Mouse (Mus musculus) small intestine, adult 2 months (tissue): ENCODE results near the gene Dock9. TPM values are rescaled to one million over a fixed set of nuclear protein-coding genes. Genes with fewer than 3 reads are reported as not detected.

Source experiments
- H3K27ac ChIP-seq: fragments of 200-500 bp; 2 replicates; pipeline ENCODE4 v1.5.1; 2012; ENCODE audit warnings: low read depth, low read length, control low read depth, inconsistent platforms; ENCODE audit not compliant: insufficient read depth
- H3K27me3 ChIP-seq: fragments of 200-500 bp; 2 replicates; pipeline ENCODE4 v1.6.1; 2012; ENCODE audit warnings: mild to moderate bottlenecking, moderate library complexity, low read length, inconsistent platforms; ENCODE audit not compliant: control insufficient read depth, insufficient read depth
- H3K36me3 ChIP-seq: fragments of 200-500 bp; 2 replicates; pipeline ENCODE4 v1.6.1; 2012; ENCODE audit warnings: mild to moderate bottlenecking, low read length, control low read depth, inconsistent platforms; ENCODE audit not compliant: control insufficient read depth, insufficient read depth
- H3K4me1 ChIP-seq: fragments of 200-500 bp; 2 replicates; pipeline ENCODE4 v1.6.1; 2012; ENCODE audit warnings: low read length, inconsistent platforms, mixed read lengths; ENCODE audit not compliant: control insufficient read depth, insufficient read depth, insufficient read length
- H3K4me3 ChIP-seq: fragments of 200-500 bp; 2 replicates; pipeline ENCODE4 v1.5.1; 2012; ENCODE audit warnings: low read depth, mild to moderate bottlenecking, control low read depth, inconsistent platforms, low read length, moderate library complexity
- CTCF ChIP-seq: fragments of 200-500 bp; IDR thresholded peaks from 2 replicates; pipeline ENCODE4 v1.5.1; 2012; ENCODE audit warnings: low read depth, mild to moderate bottlenecking, control low read depth, inconsistent platforms, low read length, moderate library complexity, mixed read lengths; ENCODE audit not compliant: insufficient replicate concordance, insufficient read length; ENCODE audit errors: extremely low read depth
- POLR2A ChIP-seq: fragments of 200-500 bp; IDR thresholded peaks from 2 replicates; pipeline ENCODE4 v1.6.1; 2012; ENCODE audit warnings: low read depth, mild to moderate bottlenecking, control low read depth, inconsistent platforms, low read length, moderate library complexity
- WGBS: fragments of 180-500 bp; shearing (Covaris S2); methylation state at CpG from one replicate; pipeline ENCODE4 v1.1.7; 2018; 5-methylcytosine and 5-hydroxymethylcytosine counted together
- polyA plus RNA-seq: library from polyadenylated mRNA; depleted of rRNA; stranded (reverse); fragments of >200 nt; gene quantifications from 2 replicates; pipeline ENCODE4 v1.2.3, GENCODE M21; 2012

Gene Dock9
- polyA plus RNA-seq, 1 experiment, result 5.7 TPM

DNA sequence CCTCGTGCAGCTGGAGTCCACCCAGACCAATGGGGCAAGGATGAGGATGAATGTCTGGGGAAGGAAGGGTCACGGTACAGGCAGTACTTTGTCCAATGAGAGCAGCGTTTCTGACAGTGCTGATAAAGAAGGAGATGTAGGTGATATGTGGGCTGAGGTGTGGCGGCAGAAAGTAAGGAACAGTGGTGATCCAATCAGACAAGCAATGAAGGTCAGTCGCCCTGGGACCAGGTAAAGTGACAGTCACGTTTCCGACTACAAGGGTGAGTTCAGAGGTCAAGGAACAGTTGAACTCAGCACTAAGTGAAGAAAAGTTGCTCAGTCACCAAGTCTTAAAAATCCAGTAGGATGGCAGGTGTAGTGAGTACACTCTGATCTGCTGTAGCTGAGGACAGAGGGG lies 29.5 kb upstream of the Dock9 start:
- Histone ChIP-seq H3K27ac (no peak overlapping the region), H3K4me3 (no peak overlapping the region), H3K4me1 (peaks cover 14% of the 10 kb centered on the region), H3K27me3 (no peaks in the 10 kb centered on the region), H3K36me3 (no peaks in the 10 kb centered on the region)
- TF ChIP-seq CTCF, result no peak
- TF ChIP-seq POLR2A, result no peak
- 53% methylated on average over 7 of the region's 7 CpGs for WGBS

DNA sequence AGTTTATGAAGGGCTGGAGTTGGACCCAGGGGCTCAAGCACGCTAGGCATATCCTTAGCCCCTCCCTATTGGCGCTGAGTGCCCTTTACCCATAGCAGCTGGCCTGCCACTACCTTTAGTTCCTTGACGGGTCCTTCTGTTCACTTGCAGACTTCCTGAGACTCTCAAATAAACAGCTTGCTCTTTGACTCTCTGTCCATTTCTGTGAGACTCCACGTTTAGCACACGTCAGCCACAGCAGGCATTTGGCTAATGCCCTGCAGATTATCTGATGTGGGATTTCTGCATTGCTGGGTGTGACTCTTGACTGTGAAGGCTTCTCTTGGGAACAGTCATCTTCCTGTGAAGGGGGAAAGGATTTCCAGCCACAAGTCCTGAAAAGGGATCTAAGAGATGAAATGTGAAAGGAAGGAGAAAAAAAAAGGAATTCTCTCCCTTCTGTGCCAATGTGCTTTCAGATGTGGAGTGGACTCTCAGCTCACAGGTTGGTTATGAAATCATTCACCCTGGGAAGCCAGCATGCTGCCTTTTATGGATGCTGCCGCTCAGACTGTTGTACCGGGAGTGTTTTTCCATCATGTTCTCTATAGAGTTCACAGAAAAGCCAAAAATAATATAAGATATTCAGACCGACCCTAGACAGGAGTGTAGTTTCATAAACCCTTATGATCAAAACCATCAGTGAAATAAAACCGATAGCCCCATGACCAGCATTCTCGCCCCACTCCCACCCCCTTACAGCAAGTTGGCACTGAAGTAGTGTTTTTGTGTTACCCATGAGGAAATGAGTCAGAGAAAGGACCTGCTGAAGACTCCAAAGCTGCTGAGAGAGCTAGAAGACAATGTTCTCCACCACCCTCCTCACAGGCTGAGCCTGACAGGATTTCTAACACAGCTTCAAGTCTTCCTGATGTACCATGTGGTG lies 28.1 kb upstream of the Dock9 start:
- Histone ChIP-seq H3K36me3 (no peaks in the 10 kb centered on the region), H3K27ac (peak overlapping the region; percentile 90), H3K4me3 (no peak overlapping the region), H3K4me1 (peaks cover 14% of the 10 kb centered on the region), H3K27me3 (no peaks in the 10 kb centered on the region)
- WGBS, result 30% methylated on average over 10 of the region's 10 CpGs
- TF ChIP-seq CTCF (no peak), POLR2A (no peak)

DNA sequence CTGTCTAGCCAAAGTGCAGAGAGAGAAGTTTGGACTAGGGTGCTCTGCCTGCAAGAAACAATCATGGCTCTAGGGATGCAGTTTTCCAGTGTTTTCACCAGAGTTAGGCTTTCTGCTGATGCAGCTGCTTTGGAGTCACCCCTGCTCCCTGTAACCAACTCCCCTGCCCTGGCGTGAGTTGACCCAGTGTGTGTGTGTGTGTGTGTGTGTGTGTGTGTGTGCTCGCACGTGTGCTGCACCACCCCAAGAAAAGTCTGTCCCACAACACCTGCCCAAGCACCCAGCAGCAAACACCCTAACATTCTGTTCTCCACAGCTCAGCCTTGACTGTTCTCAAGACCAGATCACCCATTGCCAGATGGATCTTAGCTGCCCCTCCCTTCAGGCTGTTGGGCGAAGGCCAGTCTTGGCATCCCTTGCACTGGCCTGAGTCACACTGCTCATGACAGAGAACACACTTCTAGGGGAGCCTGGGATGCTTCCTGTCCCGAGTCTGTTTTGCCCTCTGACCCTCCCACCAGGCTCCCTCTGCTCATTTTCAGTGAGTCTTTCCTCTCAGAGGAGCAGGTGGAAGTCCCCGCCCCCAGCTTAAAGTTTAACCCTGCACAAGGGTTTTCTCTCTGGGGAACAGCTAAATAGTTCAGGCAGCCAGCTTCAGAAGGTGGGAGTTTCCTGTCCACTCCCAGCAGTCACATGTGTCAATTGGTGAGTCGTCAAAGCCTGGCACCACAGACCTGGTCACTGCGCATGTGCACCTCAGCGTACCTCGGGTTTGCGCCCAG lies 26.9 kb upstream of the Dock9 start:
- no peak overlapping the region for H3K4me3 ChIP-seq
- no peaks in the 10 kb centered on the region for H3K27me3 ChIP-seq
- no peaks in the 10 kb centered on the region for H3K36me3 ChIP-seq
- no peak for TF ChIP-seq CTCF
- no peak for TF ChIP-seq POLR2A
- 16% methylated on average over 11 of the region's 11 CpGs for WGBS
- peak overlapping the region; percentile 90 for H3K27ac ChIP-seq
- peaks cover 14% of the 10 kb centered on the region for H3K4me1 ChIP-seq

DNA sequence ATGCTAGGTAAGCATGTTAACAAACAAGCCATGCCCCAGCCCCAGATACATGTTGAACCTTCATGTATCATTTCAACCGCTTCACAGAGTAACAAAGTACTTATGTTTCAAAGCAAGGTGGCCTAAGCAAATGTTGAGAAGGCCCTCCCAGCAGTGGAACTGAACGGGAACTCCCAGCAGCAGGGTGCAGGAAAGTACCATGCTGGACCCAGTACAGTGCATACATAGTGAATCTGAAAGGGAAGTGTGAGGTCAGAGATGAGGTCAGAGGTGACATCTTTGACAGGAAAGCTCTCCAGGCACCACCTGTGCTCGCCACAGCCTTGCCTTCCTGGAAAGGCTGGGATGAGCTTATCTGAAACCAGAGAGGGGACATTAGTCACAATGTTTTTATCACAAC lies 25.4 kb upstream of the Dock9 start:
- TF ChIP-seq CTCF, result no peak
- no peak for TF ChIP-seq POLR2A
- Histone ChIP-seq H3K27me3 (no peaks in the 10 kb centered on the region), H3K27ac (no peak overlapping the region), H3K4me1 (peaks cover 14% of the 10 kb centered on the region), H3K4me3 (no peak overlapping the region), H3K36me3 (no peaks in the 10 kb centered on the region)
- WGBS, result 84% methylated on average over 3 of the region's 3 CpGs

DNA sequence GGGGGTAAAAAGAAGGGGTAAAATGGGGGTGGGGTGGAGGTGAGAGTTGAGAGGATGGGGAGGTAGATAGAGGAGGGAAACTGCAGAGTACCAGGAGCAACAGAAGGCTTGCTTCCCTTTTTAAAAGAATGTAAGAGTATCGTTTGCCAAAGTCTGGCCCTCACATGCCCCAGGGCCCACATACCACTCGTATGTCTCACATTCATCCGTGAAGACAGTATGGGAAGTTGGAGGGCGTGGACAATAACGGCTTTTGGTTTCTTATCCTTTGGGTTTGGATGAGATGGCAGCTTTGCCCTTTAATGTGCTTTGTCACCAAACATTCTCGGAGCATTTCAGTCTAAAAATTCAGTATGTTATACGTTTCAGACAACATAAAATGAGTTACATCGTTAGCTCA lies 24.9 kb upstream of the Dock9 start:
- Histone ChIP-seq H3K27ac (no peak overlapping the region), H3K4me1 (peaks cover 14% of the 10 kb centered on the region), H3K27me3 (no peaks in the 10 kb centered on the region), H3K36me3 (no peaks in the 10 kb centered on the region), H3K4me3 (no peak overlapping the region)
- no peak for TF ChIP-seq CTCF
- no peak for TF ChIP-seq POLR2A
- 85% methylated on average over 8 of the region's 8 CpGs for WGBS

DNA sequence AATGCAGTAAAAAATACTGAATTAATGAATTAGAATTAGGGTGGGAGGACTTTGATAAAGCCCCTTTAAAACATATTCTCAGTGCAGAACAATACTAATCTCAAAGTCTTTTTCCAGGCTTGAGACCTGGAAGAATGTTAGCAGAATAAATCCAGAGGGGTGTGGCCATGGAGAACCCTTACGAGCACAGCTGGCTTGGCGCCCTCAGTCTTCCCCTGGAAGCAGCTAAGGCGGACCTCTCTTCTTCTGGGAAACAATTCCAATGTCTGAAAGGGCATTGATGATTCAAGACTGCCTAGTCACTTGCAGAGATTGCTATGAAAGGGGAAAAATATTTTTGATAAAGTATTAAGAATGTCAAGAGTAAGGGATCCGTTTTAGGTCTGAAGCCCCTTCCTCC lies 9.2 kb upstream of the Dock9 start:
- WGBS, result 48% methylated on average over 4 of the region's 4 CpGs
- Histone ChIP-seq H3K4me1 (no peaks in the 10 kb centered on the region), H3K4me3 (no peak overlapping the region), H3K27me3 (no peaks in the 10 kb centered on the region), H3K36me3 (no peaks in the 10 kb centered on the region), H3K27ac (no peak overlapping the region)
- TF ChIP-seq POLR2A, result no peak
- TF ChIP-seq CTCF, result no peak

DNA sequence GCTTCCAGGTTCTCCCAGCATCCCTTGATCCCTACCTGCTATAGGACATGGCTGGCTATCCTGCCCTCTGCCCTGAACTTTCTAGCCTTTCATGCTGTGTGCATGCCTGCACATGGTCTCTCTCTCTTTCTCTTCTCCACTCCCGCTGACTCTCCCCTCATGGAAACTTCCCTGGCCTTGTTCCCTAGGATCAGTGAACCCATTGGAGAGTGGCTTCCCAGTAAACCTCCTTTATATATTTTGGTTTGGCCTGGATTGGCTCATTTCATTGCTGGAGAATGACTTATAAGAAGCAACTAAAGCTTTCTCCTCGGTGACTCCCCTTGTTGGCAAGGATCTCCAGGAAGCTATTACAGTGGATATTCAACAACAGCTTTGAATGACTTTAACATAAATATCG lies 8.7 kb upstream of the Dock9 start:
- Histone ChIP-seq H3K27me3 (no peaks in the 10 kb centered on the region), H3K4me1 (no peaks in the 10 kb centered on the region), H3K27ac (no peak overlapping the region), H3K36me3 (no peaks in the 10 kb centered on the region), H3K4me3 (no peak overlapping the region)
- WGBS, result 45% methylated on average over 3 of the region's 3 CpGs
- no peak for TF ChIP-seq CTCF
- TF ChIP-seq POLR2A, result no peak
